Mouse (Mus musculus): Measurements from ENCODE around the gene Mettl18.
"Not testable (repeated sequence)": the region's sequence is repeated elsewhere in the genome, so short reads cannot be mapped to it uniquely, and the experiment has no call there.

Gene Mettl18

DNA sequence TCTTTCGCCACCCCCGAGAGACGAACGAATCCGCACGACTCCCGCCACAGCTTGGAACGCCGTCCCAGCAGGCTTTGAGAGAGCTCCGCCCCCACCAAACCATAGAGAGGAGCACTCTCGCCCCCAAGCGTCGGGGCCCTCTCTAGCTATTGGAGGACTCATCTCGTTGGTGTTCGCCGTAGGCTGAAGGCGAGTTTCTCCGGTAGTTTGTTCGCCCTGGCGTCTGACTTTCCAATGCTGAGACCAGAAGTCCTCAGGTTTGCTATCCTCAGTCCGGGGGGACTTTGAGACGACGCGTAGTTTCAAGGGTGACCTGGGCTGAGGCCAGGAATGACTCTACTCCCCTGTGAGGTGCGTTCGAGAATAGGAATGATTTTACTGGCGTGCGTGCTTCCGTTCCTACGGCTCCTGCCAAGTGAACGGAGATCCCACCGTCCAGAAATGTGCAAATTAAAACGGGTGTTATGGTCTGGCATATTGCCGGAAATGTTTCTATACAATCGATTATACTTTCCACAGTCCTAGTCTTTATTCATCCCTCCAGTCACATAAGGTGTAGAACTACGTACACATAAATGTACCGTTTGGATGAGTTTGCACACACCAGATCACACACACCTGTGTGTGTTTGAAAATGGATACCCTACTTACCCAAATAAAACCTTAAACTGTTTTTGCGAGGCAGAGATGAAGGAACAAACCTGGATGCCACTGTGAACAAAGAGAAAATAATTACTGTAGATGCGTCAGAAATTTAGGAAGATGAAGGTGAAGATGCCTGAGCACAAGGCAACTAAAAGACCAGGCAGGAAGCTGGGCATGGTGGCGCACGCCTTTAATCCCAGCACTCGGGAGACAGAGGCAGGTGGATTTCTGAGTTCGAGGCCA lies at the start of gene Mettl18, which contains the start of gene BC055324:
Mettl18 (plus strand) TSS at position 169 of the 888 bp plus-strand sequence.
BC055324 (minus strand) TSS at position 76 of the 888 bp plus-strand sequence.
- DNase-seq (ENCODE audit: low spot score in 2 of 2): peak; percentile 89 to 92

DNA sequence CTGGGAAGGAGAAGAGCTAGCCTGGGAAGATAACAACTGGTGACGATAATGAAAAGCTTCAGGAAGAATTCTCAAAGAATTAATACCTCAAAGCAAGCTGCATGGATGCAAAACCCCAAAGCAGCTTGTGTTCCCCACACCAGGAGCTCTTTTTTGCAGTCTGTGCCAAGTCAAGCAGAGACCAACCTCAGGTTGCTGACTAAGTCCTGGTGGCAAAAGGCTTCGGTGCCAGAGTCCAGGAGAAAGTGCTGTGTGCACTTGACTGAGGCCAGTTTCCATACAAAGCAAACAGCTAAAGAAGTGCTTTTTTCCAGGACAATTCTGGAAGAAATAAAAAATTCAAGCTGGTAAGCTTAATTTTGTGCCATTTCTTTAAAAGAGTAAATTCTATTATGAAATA lies 41.3 kb upstream of the Mettl18 start:
- DNase-seq (ENCODE audit: low spot score in 2 of 2): no peak

GRCm38 (mm10) chr1:163958036-163958435 lies 36.7 kb upstream of the Mettl18 start:
- DNase-seq (ENCODE audit: low spot score in 2 of 2): no peak

- DNase-seq (ENCODE audit: low spot score in 2 of 2): no peak
Measured at GRCm38 (mm10) chr1:163964008-163964689, 30.5 kb upstream of the Mettl18 start.

DNA sequence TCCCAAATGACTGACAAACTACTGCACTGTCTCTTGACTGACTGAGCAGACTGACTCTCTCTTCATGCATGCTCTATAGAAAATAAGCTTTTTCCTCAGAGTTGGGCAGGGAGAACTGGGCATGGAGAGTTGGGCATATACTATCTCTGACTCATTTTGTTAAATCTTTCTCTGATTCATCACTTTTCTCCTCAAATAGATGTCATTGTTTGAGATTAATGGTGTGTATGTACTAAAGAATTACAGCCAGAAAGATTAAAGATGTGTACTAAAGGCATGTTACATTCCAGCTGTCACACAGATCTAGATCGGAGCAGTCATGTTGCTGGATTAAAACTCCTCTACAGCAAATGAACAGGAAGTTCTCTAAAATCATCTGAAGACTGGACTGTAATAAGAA lies 20.2 kb upstream of the Mettl18 start:
- DNase-seq (ENCODE audit: low spot score in 2 of 2): no peak

DNA sequence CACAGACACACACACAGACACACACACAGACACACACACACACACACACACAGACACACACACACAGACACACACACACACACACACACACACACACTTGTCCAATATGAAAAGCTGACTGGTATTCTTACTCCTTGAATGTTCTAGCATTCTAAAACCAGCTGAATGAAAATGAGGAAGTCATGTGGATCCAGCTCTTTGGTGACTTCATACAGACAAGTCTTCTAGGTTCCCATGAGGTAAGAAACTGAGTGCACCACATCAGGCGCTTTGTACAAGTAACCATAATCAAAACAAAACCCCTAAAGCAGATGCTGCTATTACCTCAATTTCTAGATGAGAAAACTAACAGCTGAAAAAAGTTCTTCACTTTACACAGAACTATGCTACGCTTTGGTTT lies 19.6 kb upstream of the Mettl18 start:
- DNase-seq (ENCODE audit: low spot score in 2 of 2): no peak

DNA sequence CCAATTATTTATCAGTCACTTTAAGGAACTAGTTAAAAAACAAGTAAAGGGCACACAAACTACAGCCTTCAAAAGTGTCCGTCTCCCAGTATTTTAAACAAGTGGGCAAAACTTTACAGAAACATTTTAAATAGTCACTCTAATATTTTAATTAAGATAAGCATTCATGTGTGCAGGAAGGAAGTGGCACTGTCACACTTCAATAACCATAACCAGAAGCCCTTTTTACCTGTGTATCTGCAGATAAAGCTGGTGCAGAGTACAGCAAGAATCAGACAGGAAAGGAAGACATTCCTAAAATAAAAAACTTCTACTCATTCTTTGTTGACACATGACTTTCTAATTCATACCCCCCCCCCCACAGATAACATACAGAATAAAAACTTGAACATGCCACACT lies 18.2 kb upstream of the Mettl18 start:
- DNase-seq (ENCODE audit: low spot score in 2 of 2): no peak

DNA sequence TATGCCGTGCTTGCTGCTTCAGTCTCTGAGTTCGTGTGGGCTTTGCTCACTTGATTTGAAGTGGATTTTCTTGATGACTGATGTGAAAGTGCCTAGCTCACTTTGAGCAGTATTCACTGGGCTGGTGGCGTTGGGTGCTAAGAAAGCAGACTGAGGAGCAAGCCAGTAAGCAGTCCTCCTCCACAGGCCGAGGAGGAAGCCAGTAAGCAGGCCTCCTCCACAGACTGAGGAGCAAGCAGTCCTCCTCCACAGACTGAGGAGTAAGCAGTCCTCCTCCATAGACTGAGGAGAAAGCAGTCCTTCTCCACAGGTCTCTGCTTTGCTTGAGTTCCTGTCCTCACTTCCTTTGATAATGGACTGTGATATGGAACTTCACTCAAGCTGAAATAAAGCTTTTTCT lies 2.3 kb upstream of the Mettl18 start:
- DNase-seq (ENCODE audit: low spot score in 2 of 2): no peak

- no peak for DNase-seq (ENCODE audit: low spot score in 2 of 2)
Measured at GRCm38 (mm10) chr1:163994173-163994720, 442 bp upstream of the Mettl18 start.

GRCm38 (mm10) chr1:163995609-163995913 lies 872 bp downstream of the Mettl18 start:
- DNase-seq (ENCODE audit: low spot score in 2 of 2): no peak

GRCm38 (mm10) chr1:164001831-164002452 lies 7.3 kb downstream of the Mettl18 start:
- DNase-seq (ENCODE audit: low spot score in 2 of 2): no peak

- no peak for DNase-seq (ENCODE audit: low spot score in 2 of 2)
Measured at GRCm38 (mm10) chr1:164004311-164004710, 9.6 kb downstream of the Mettl18 start.

GRCm38 (mm10) chr1:164009235-164009634 lies 14.5 kb downstream of the Mettl18 start:
- DNase-seq (ENCODE audit: low spot score in 2 of 2): peak in 1 of 2 experiments; percentile 64

GRCm38 (mm10) chr1:164014616-164015015 lies 19.9 kb downstream of the Mettl18 start:
- no peak for DNase-seq (ENCODE audit: low spot score in 2 of 2)

DNA sequence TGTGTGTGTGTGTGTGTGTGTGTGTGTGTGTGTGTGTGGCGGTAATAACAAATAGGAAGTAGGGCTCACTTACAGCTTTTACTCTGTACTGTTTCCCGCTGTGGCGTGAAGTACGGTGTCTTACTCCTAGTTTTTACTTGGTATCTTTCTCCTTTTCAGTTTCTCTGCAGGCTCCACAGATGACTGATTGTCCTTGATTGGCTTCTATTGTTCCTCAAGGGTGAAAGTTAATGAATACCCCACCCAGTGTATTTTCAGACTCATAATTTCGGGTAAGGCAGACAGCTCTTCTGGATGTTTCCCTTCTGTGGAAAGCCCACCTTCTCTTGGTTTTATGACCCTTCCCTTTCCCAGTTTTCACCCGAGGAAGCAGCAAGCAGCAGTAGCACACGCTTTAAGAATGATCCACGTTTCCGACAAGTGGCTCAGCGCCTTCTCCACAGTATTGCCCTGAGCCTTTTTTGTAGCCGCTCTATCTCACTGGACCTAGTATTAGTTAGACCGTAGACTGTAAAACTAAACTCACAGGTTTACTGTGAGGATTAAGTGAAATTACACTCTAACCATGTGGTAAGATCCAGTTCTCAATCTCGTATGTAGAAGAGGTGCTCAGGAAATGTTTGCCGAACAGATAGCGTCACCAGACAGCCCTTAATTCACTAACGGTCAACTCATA lies 23.7 kb downstream of the Mettl18 start:
- no peak for DNase-seq (ENCODE audit: low spot score in 2 of 2)

GRCm38 (mm10) chr1:164019789-164020188 lies 25.1 kb downstream of the Mettl18 start:
- DNase-seq (ENCODE audit: low spot score in 2 of 2): no peak

DNA sequence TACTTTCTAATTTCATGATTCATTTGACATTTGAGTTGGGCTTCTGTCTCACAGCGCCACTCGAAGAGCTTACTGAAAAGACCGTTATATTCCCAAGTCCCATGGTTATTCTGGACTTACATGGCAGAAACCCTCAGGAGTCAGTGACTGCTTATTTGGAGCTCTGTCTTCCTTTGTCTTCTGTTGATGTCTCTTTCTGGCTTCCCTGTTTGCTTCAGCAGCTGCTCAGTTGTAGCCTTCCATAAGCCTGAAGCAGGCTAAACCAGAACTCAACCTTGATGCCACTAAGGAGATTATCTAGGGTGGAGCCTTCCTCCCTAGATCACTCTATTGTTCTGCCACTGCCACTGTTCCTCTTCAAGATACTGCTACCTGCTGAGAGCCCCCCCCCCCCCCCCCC lies 26.1 kb downstream of the Mettl18 start:
- not testable (repeated sequence) for DNase-seq (ENCODE audit: low spot score in 2 of 2)

DNA sequence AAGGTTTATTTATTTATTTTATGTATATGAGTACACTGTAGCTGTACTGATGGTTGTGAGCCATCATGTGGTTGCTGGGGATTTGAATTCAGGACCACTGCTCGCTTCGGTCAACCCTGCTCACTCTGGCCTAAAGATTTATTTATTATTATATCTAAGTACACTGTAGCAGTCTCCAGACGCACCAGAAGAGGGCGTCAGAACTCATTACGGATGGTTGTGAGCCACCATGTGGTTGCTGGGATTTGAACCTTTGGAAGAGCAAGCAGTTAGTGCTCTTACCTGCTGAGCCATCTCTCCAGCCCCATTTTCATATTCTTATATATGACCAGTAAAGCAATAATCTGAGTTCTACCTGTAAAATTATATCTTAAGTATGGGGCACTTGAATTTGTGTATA lies 27.4 kb downstream of the Mettl18 start:
- DNase-seq (ENCODE audit: low spot score in 2 of 2): not testable (repeated sequence)

GRCm38 (mm10) chr1:164025685-164026084 lies 31.0 kb downstream of the Mettl18 start:
- DNase-seq (ENCODE audit: low spot score in 2 of 2): no peak

DNA sequence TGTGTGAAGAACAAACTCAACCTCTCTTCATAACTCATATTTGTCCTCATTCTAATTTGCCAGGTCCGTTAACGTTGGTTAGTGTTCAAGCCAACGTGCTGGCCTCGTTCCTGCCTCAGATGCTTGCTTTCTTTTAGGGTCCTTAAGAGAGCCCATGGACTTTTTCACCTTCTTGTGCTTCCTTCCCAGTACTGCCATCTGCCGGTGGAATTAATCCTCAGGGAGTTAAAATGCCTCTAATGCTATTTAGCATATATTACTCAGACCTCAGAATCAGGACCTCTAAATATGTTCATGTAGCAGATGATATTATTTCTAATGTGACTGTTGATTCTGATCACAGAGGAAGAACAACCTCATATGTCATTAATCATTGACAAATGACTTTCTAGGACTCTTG lies 32.7 kb downstream of the Mettl18 start:
- peak in 1 of 2 experiments; percentile 62 for DNase-seq (ENCODE audit: low spot score in 2 of 2)

- no peak for DNase-seq (ENCODE audit: low spot score in 2 of 2)
Measured at GRCm38 (mm10) chr1:164040385-164041135, 45.9 kb downstream of the Mettl18 start.
